Mouse (Mus musculus) erythroblast, embryonic 14.5 days (primary cell): ENCODE results near the gene Tomt. TPM values are rescaled to one million over a fixed set of nuclear protein-coding genes. Genes with fewer than 3 reads are reported as not detected.

ENCODE experiments used
- H3K27me3 ChIP-seq: 2 replicates; pipeline ENCODE4 v1.6.1; 2012; ENCODE audit warnings: inconsistent platforms; ENCODE audit not compliant: control insufficient read depth
- H3K36me3 ChIP-seq: 2 replicates; pipeline ENCODE4 v1.6.1; 2012; ENCODE audit warnings: mild to moderate bottlenecking, inconsistent platforms; ENCODE audit not compliant: control insufficient read depth
- H3K4me1 ChIP-seq: 2 replicates; pipeline ENCODE4 v1.6.1; 2012; ENCODE audit warnings: inconsistent platforms; ENCODE audit not compliant: control insufficient read depth
- H3K4me3 ChIP-seq: replicated peaks from 2 replicates; pipeline ENCODE3; 2012; ENCODE audit warnings: moderate library complexity, mild to moderate bottlenecking, inconsistent platforms
- H3K9me3 ChIP-seq: 2 replicates; pipeline ENCODE4 v1.6.1; 2012; ENCODE audit warnings: low read length, inconsistent platforms, mixed read lengths; ENCODE audit not compliant: control insufficient read depth
- GATA1 ChIP-seq: IDR thresholded peaks from 2 replicates; pipeline ENCODE4 v1.6.1; 2012; ENCODE audit warnings: low read length, inconsistent platforms, mixed read lengths
- TAL1 ChIP-seq: IDR thresholded peaks from 3 replicates; pipeline ENCODE4 v1.6.1; 2012; ENCODE audit warnings: low read length, inconsistent platforms, mixed read lengths
- polyA plus RNA-seq: library from polyadenylated mRNA; stranded (reverse); fragments of >175 nt; gene quantifications from 2 replicates; pipeline ENCODE4 v1.2.3, GENCODE M21; 2012

Tomt gene
- polyA plus RNA-seq, 1 experiment: not detected

GRCm38 (mm10) chr7:101908367-101908766, 2.2 kb upstream of the Tomt start:
- Histone ChIP-seq H3K9me3 (no peaks in the 10 kb centered on the region), H3K4me3 (no peak overlapping the region), H3K36me3 (peaks cover 61% of the 10 kb centered on the region), H3K27me3 (no peaks in the 10 kb centered on the region), H3K4me1 (peaks cover 42% of the 10 kb centered on the region)
- TF ChIP-seq GATA1 (no peak), TAL1 (no peak)

- Histone ChIP-seq H3K4me3 (peak overlapping the region; percentile 93), H3K36me3 (peaks cover 56% of the 10 kb centered on the region), H3K9me3 (peaks cover 2% of the 10 kb centered on the region; the same call in 1 of the 2 replicates), H3K4me1 (peaks cover 42% of the 10 kb centered on the region), H3K27me3 (no peaks in the 10 kb centered on the region)
- TF ChIP-seq GATA1: no peak
- no peak for TF ChIP-seq TAL1
Measured at GRCm38 (mm10) chr7:101906696-101907095, 537 bp upstream of the Tomt start.

- H3K4me3 ChIP-seq: peak within 1 kb of the TSS; percentile 93
- H3K9me3 ChIP-seq: peaks cover 2% of the 10 kb centered on the region; the same call in 1 of the 2 replicates
- peaks cover 53% of the 10 kb centered on the region for H3K36me3 ChIP-seq
- peaks cover 42% of the 10 kb centered on the region for H3K4me1 ChIP-seq
- TF ChIP-seq TAL1 (no peak), GATA1 (no peak)
- no peaks in the 10 kb centered on the region for H3K27me3 ChIP-seq
Measured at GRCm38 (mm10) chr7:101905561-101906286, 435 bp downstream of the Tomt start, which contains the start of gene Lamtor1. Lamtor1 (plus strand) TSS chr7:101905904.

- Histone ChIP-seq H3K27me3 (no peaks in the 10 kb centered on the region), H3K4me3 (no peak overlapping the region), H3K4me1 (peaks cover 36% of the 10 kb centered on the region), H3K36me3 (peaks cover 52% of the 10 kb centered on the region), H3K9me3 (peaks cover 2% of the 10 kb centered on the region; the same call in 1 of the 2 replicates)
- TF ChIP-seq TAL1: no peak
- TF ChIP-seq GATA1: no peak
Measured at GRCm38 (mm10) chr7:101902846-101903245, 3.3 kb downstream of the Tomt start.

GRCm38 (mm10) chr7:101901969-101902368, 4.2 kb downstream of the Tomt start:
- no peak for TF ChIP-seq GATA1
- TF ChIP-seq TAL1: no peak
- H3K4me3 ChIP-seq: no peak overlapping the region
- peaks cover 50% of the 10 kb centered on the region for H3K36me3 ChIP-seq
- H3K9me3 ChIP-seq: peaks cover 2% of the 10 kb centered on the region; the same call in 1 of the 2 replicates
- peaks cover 37% of the 10 kb centered on the region for H3K4me1 ChIP-seq
- H3K27me3 ChIP-seq: no peaks in the 10 kb centered on the region

- H3K4me3 ChIP-seq: no peak overlapping the region
- H3K4me1 ChIP-seq: peaks cover 35% of the 10 kb centered on the region
- peaks cover 48% of the 10 kb centered on the region for H3K36me3 ChIP-seq
- no peaks in the 10 kb centered on the region for H3K27me3 ChIP-seq
- TF ChIP-seq TAL1 (no peak), GATA1 (no peak)
- peaks cover 2% of the 10 kb centered on the region; the same call in 1 of the 2 replicates for H3K9me3 ChIP-seq
Measured at GRCm38 (mm10) chr7:101900331-101901097, 5.6 kb downstream of the Tomt start.

- Histone ChIP-seq H3K4me3 (peak overlapping the region; percentile 90), H3K4me1 (peaks cover 39% of the 10 kb centered on the region), H3K36me3 (peaks cover 37% of the 10 kb centered on the region), H3K27me3 (no peaks in the 10 kb centered on the region), H3K9me3 (no peaks in the 10 kb centered on the region)
- TF ChIP-seq TAL1: no peak
- TF ChIP-seq GATA1: peak; percentile 38; the same call in 1 of the 2 replicates
Measured at GRCm38 (mm10) chr7:101896104-101897066, 9.8 kb downstream of the Tomt start.

- Histone ChIP-seq H3K4me1 (peaks cover 42% of the 10 kb centered on the region), H3K27me3 (no peaks in the 10 kb centered on the region), H3K4me3 (peak overlapping the region; percentile 90), H3K36me3 (peaks cover 30% of the 10 kb centered on the region), H3K9me3 (no peaks in the 10 kb centered on the region)
- TF ChIP-seq TAL1 (no peak), GATA1 (no peak)
Measured at GRCm38 (mm10) chr7:101895695-101896094, 10.5 kb downstream of the Tomt start.
